Mouse (Mus musculus) lung, adult 10 weeks (tissue): ENCODE results near the gene Marveld2. TPM values are rescaled to one million over a fixed set of nuclear protein-coding genes. Genes with fewer than 3 reads are reported as not detected.

ENCODE experiments used
- polyA plus RNA-seq: library from polyadenylated mRNA; stranded (reverse); fragments of 350-450 nt; fragmentation: Illumina TruSeq; extraction: RNeasy Lipid Tissue Mini Kit (QIAGEN cat#74804); gene quantifications from one replicate; pipeline ENCODE4 v1.2.3, GENCODE M21; 2014; ENCODE audit warnings: low read depth, low replicate concordance; ENCODE audit not compliant: insufficient read depth

The Marveld2 gene
- polyA plus RNA-seq: 5.3 TPM

GRCm38 (mm10) chr13:100616181-100617087 lies at the start of gene Marveld2:
TSS of gene Marveld2 (minus strand) at chr13:100616971.

GRCm38 (mm10) chr13:100651439-100652186 lies 34.8 kb upstream of the Marveld2 start, which contains the start of gene Taf9:
TSS of gene Taf9 (plus strand) at chr13:100651579.

GRCm38 (mm10) chr13:100650550-100651438 lies 34.0 kb upstream of the Marveld2 start, which contains the start of the genes Ak6 and Rad17:
TSS of gene Ak6 (plus strand) at chr13:100650979.
TSS of gene Rad17 (minus strand) at chr13:100651051.

GRCm38 (mm10) chr13:100552369-100553041 lies 64.3 kb downstream of the Marveld2 start, which contains the start of gene Ocln:
TSS of gene Ocln (minus strand) at chr13:100552718.

Other genes starting within 250 kb of the Marveld2 start
- gene Naip1, start 164.1 kb downstream of the Marveld2 start, polyA plus RNA-seq: not detected
- 19.5 TPM for gene Gtf2h2, start 124.4 kb downstream of the Marveld2 start, polyA plus RNA-seq
- gene Ocln, start 64.3 kb downstream of the Marveld2 start, polyA plus RNA-seq: 26.4 TPM
- 67.1 TPM for gene Ak6, start 34.0 kb upstream of the Marveld2 start, polyA plus RNA-seq
- 10.5 TPM for gene Rad17, start 34.1 kb upstream of the Marveld2 start, polyA plus RNA-seq
- 3.2 TPM for gene Taf9, start 34.6 kb upstream of the Marveld2 start, polyA plus RNA-seq
- gene Ccdc125, start 52.7 kb upstream of the Marveld2 start, polyA plus RNA-seq: 3.2 TPM
- 22.9 TPM for gene Cdk7, start 114.0 kb upstream of the Marveld2 start, polyA plus RNA-seq
- gene Mrps36, start 127.7 kb upstream of the Marveld2 start, polyA plus RNA-seq: 61.5 TPM
- 0.64 TPM for gene Cenph, start 158.9 kb upstream of the Marveld2 start, polyA plus RNA-seq
- 0.53 TPM for gene Ccnb1, start 169.6 kb upstream of the Marveld2 start, polyA plus RNA-seq
- gene Slc30a5, start 216.5 kb upstream of the Marveld2 start, polyA plus RNA-seq: 29.9 TPM